Mouse (Mus musculus) heart, postnatal 25 days (tissue): ENCODE data around the gene Ehbp1. TPM values are rescaled to one million over a fixed set of nuclear protein-coding genes. Genes with fewer than 3 reads are reported as not detected.

Experiments used
- DNase-seq: peaks from one replicate; pipeline ENCODE4 v3.0.0; 2022; ENCODE audit warnings: low spot score
- intact Hi-C: fragments of 180-260 bp; cut with DNase I; formaldehyde crosslinking; loops from one replicate; pipeline ENCODE4 v1.15.1; 2025
- total RNA-seq, 2 experiments: library from RNA; stranded (reverse); gene quantifications; 2 replicates each; pipeline ENCODE4 v1.2.3; 2021

Ehbp1 gene
- total RNA-seq, 2 experiments from 2014 or later = 119 to 122 TPM

DNA sequence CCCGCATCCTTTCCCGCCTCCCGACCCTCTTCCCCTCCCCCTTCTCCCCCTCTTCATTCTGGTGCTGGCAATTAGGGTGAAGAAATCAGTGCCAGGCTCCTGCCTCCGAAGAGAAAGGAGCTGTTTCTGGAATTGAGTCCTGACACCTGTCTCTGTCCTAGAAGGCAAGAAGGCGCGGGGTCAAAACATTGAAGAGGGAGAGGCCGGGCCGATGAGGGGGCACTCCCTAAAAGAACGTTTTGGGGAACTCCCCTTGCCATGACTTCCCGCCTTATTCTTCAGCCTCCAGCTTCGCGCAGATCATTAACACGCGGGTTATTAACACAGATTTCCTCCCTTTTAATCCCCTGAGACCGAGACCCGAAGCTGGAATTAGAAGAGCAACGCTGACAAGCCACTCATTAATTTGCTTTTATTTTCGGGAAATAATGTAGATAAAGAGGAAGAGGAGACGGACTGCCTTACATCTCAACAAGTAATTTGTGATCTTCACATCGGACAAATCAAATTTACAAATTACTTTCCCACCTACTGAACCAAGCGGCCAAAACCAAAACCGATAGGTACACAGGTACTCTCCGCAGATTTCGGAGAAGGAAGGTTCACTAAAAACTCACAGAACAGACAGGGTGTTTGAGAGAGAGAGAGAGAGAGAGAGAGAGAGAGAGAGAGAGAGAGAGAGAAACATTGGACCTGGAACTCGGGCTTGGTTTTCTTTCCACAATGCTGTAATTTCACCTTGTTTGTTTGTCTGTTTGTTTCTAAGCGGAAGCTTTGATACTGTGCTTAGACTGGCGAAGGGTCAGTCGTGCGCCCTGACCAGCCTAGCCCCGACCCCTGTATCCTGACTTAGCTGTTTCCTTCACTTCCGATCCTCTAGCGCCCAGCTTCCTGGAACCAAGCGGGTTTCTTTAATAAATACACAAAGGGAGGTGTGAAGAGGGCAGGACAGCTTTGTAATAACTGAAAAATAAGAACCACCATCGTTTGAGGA, 347.4 kb downstream of the Ehbp1 start:
- intact Hi-C loops = loop anchor here (10.0 kb wide), 1 partner anchor 290 kb away; no protein-coding TSS in a partner anchor
- DNase-seq = no peak

DNA sequence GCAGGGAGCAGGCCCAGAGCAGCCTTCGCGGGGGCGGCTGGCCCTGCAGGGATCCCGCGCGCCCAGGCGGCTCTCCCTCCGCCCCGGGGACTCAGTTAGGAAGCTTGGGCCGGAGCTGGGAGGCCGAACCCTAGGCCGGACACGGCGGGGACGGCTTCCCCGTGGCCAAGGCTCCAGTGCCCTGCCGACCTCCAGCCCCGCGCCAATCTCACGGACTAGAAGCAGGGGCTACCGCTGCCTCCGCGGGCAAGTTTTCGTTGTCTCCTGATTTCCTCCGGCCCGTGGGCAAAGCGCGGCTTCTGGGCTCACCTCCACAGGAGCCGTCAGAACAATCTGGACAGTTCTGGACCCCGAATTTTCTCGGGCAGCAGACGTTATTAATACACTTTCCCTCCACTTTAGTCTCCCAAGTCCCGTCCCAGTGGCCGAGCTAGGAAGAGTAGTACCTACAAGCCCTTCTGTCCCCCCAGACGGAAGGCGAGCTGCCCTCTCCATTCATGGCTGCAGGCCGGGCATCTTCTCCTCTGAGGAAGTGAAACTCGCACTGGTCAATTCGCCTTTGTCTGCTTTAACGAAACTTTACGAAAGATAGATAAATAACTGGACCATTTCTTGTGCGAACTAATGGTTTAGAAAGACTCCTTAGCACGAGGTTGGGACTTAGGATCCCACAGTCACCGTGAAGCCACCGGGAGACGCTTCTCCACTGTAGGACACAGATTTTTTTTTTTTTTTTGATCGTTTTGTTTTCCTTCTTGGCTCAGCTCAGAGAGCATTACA, 348.3 kb downstream of the Ehbp1 start:
- DNase-seq = no peak
- intact Hi-C loops = loop anchor here (10.0 kb wide), 1 partner anchor 291 kb away; no protein-coding TSS in a partner anchor

DNA sequence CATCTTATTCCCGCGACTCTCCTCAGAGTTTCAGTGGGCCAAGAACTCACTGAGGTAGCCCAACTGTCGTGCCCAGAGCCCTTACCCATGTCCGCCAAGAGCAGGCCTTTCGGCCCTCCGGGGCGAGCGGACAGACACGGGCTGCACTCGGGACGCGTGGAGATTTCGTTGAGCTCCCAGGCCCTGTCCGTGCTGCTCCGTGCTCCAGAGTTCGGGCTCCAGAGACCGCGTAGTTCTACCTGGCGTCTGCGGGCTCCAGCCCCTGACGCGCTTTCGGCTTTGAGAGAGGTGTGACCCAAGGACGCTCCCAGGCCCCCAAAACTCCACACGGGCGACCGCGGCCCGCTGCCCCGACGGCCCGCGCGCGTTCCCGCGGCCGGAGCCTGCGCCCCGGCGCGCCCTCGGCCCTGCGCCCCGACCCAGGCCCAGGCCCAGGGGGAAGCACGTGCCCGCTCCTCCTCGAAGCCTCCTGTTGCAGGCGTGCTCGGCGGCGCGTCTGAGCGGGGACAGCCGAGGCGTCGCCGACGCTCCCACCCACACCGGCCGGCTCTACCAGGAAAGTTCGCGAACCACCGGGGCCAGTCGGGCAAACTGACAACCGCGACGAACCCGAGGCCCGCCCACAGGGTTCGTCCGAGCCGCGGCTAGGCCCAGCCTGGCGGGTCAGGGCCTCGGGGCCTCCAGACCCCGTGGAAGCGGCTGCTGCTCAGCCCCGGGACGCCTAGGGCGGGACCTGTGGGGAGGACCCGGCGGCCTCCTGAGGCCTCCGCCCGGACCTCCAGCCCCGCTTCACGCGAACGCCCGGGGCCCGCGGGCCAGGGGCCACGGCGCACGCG, 349.1 kb downstream of the Ehbp1 start:
- DNase-seq = no peak
- intact Hi-C loops = loop anchor here (10.0 kb wide), 1 partner anchor 292 kb away; no protein-coding TSS in a partner anchor

DNA sequence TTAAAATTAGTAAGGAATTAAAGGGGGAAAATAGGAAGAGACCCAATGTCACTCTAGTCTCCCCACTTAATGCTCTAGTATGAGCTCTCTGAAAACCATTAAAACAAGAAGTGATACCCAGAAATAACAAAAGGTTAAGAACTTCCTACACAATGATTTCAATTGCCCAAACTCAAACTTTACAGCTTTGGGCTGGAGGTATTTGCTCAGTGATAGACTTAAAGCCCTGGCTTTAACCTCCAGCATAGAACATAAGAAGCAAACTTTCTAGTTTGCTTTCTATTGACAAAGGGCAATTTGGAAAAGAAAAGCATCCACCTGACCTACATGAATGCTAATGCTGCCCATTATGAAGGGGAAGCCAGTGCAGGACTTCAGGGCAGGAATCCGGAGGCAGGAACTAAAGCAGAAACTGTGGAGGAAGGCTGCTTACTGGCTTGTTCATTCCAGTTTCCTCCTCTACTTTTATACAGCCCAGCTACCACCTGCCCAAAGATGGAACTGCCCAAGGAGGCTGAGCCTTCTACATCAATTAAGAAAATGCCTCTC, 353.6 kb downstream of the Ehbp1 start:
- DNase-seq = no peak
- intact Hi-C loops = loop anchor here (2.0 kb wide), 1 partner anchor 14 kb away; the partner anchor contains the start of gene Otx1

DNA sequence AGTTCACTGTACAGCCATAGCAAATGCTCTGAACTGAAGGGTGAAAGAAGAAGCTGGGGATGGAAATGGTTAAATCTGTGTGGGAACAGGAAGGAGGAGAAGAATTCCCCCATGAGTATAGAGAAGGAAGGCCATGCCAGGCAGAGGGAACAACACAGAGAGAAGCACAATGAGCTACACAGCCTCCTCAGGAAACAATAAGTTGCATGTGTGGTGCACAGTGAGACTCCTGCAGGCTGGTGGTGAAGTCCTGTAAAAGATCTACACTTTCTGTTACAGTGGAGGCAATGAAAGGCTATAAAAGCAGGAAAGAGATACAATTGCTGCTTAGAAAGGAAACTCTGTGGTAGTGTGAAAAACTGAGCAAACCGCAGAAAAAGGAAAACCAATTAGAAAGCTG, 357.0 kb downstream of the Ehbp1 start:
- no peak for DNase-seq
- intact Hi-C loops = no loop called here

DNA sequence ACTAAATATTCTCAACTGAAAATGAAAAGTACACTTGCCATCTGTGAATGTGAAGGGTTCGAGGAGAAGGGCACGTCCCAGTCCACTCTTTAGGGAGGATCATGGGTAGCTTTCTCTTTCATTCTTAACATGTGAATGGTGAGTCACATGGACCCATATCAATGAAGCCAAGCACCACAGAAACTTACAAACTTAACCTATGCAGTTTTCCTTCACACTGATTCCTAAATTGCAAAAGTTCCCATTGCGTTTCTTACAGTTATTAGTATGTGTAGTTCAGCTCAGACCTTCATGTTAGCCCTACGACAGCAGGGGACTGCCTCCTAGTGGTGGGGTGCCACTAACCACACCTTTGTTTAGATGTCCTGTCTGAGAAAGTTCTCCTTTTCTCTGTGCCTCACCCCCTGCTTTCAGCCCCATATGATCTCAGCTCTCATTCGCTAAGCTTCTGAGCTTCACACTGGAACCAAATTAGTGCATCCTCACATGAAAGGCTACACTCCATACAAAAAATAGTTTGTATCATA, 368.0 kb downstream of the Ehbp1 start:
- DNase-seq = no peak
- intact Hi-C loops = no loop called here

DNA sequence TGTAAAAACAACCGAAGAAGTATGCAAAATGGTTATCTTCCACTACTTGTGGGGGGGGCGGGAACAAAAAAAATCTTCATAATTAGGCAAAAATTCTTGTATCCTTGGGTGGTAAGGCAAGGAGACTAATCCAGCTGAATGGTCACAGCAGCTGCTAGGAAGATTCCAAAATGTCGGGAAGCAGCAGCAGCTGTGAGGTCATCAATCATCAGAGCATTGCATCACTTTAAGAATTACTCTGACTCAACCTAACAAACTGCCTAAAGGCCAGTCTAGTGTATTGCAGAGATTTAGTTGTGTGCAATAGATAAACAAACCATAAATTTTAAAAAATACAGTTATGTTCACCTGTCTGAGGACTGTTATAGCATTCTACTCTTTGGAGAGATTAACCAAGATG, 368.5 kb downstream of the Ehbp1 start:
- DNase-seq = no peak
- intact Hi-C loops = no loop called here

DNA sequence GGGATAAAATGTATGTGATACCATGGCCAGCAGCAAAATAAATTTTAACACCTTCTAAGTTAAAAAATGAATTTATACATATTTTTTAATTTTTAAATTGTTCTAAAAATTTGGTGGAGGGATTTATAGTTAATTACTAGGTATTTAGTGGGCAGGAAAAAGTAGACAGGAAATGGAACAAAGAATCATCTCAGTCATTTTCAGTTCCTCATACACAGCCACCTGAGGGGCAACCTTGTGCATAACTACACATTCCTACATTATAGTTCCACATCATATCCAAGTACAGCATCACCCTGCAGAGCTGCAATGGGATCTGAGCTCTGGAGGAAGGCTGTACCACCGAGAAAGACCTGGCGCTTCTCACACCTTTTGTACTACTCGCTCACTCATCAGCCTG, 373.2 kb downstream of the Ehbp1 start:
- intact Hi-C loops = no loop called here
- DNase-seq = no peak

Other genes with a start within 250 kb of the Ehbp1 start
- 1 to 10 TPM; 1.6 to 1.7 TPM for gene Tmem17, start 169.8 kb upstream of the Ehbp1 start, total RNA-seq